ENCODE assay signal across 16 mouse cellular contexts in genomic region chr1:38733201-38733600, GRCm38 (mm10).
"Had no signal": no experiment of that assay in that cellular context is flagged by ENCODE, and none has a peak within 500 bp of the region (broad histone marks: within the 10 kb centered on the region; RNA-seq: fewer than 3 reads in every experiment).

No protein-coding gene starts in this region.

- H3K9ac ChIP-seq: neural tube, embryonic 13.5 days; neural tube, embryonic 15.5 days; stomach, embryonic 15.5 days had no signal

- H3K4me1 ChIP-seq: stomach, embryonic 15.5 days had no signal

- H3K27ac ChIP-seq: neural tube, embryonic 13.5 days; neural tube, embryonic 15.5 days; stomach, embryonic 15.5 days; stomach, postnatal 0 days had no signal

- H3K36me3 ChIP-seq: neural tube, embryonic 13.5 days; neural tube, embryonic 15.5 days; stomach, embryonic 15.5 days had no signal

- H3K9me3 ChIP-seq: neural tube, embryonic 13.5 days; neural tube, embryonic 15.5 days; stomach, embryonic 15.5 days had no signal

- H3K4me2 ChIP-seq: neural tube, embryonic 13.5 days; neural tube, embryonic 15.5 days; stomach, embryonic 15.5 days had no signal

- H3K4me3 ChIP-seq: neural tube, embryonic 13.5 days; neural tube, embryonic 15.5 days; stomach, embryonic 15.5 days had no signal

- H3K27me3 ChIP-seq: neural tube, embryonic 13.5 days; neural tube, embryonic 15.5 days; stomach, embryonic 15.5 days had no signal

- DNase-seq: retina, postnatal 1 day; right cerebral cortex, adult 18-20 months; right cerebral cortex, postnatal 14 days; right cerebral cortex, postnatal 25 days; right cerebral cortex, postnatal 4 days; spleen, adult 18-20 months; thymus, adult 18-20 months; thymus, adult 2 months; thymus, postnatal 14 days; thymus, postnatal 25 days; thymus, postnatal 36 days; thymus, postnatal 4 days had no signal
